Mouse (Mus musculus): ENCODE data around the gene Tmprss13. TPM values are rescaled to one million over a fixed set of nuclear protein-coding genes. Genes with fewer than 3 reads are reported as not detected.

Tmprss13 gene
- polyA plus RNA-seq (2015; fragmentation: Nextera tagmentation; extraction: Ambion mirVana) = 0.33 and 0.36 TPM in 2 replicates

- Histone ChIP-seq H3K27ac (ENCODE audit: low read length) (no peak within 1 kb of the TSS), H3K4me3 (ENCODE audit: low read length) (no peak within 1 kb of the TSS), H3K4me2 (replicated peaks; ENCODE audit: low read depth, low read length) (no peak within 1 kb of the TSS), H3K9ac (replicated peaks; ENCODE audit: low read length) (no peak within 1 kb of the TSS), H3K4me1 (ENCODE audit: insufficient read depth, low read length) (no peaks in the 10 kb centered on the region; the same call in 1 of the 2 replicates), H3K27me3 (ENCODE audit: insufficient read depth, low read length) (peaks cover 6% of the 10 kb centered on the region; the same call in 1 of the 2 replicates), H3K9me3 (ENCODE audit: low read length) (no peaks in the 10 kb centered on the region), H3K36me3 (ENCODE audit: insufficient read depth, low read length) (no peaks in the 10 kb centered on the region)
- WGBS = 29% methylated on average over 14 of the region's 14 CpGs
- no peak for ATAC-seq (ENCODE audit: low FRiP score, low TSS enrichment)
Measured at GRCm38 (mm10) chr9:45318855-45319254, at the start of gene Tmprss13. Gene Tmprss13 (plus strand): TSS chr9:45319100.

GRCm38 (mm10) chr9:45272213-45272612 lies 46.7 kb upstream of the Tmprss13 start:
- WGBS = 47% methylated on average over 5 of the region's 5 CpGs
- ATAC-seq (ENCODE audit: low FRiP score, low TSS enrichment) = no peak

GRCm38 (mm10) chr9:45274218-45274617 lies 44.7 kb upstream of the Tmprss13 start:
- Histone ChIP-seq H3K9me3 (ENCODE audit: low read length) (no peaks in the 10 kb centered on the region), H3K4me2 (replicated peaks; ENCODE audit: low read depth, low read length) (no peak overlapping the region), H3K9ac (replicated peaks; ENCODE audit: low read length) (no peak overlapping the region), H3K36me3 (ENCODE audit: insufficient read depth, low read length) (no peaks in the 10 kb centered on the region), H3K4me1 (ENCODE audit: insufficient read depth, low read length) (no peaks in the 10 kb centered on the region), H3K27me3 (ENCODE audit: insufficient read depth, low read length) (peaks cover 11% of the 10 kb centered on the region), H3K4me3 (ENCODE audit: low read length) (no peak overlapping the region), H3K27ac (ENCODE audit: low read length) (no peak overlapping the region)
- 79% methylated on average over 4 of the region's 4 CpGs for WGBS
- no peak for ATAC-seq (ENCODE audit: low FRiP score, low TSS enrichment)

More at GRCm38 (mm10) chr9:45272213-45272612, 46.7 kb upstream of the Tmprss13 start:
- H3K4me1 ChIP-seq (ENCODE audit: insufficient read depth, low read length) = peaks cover 9% of the 10 kb centered on the region
- no peaks in the 10 kb centered on the region for H3K9me3 ChIP-seq (ENCODE audit: low read length)
- no peak overlapping the region for H3K4me2 ChIP-seq (replicated peaks; ENCODE audit: low read depth, low read length)
- H3K27me3 ChIP-seq (ENCODE audit: insufficient read depth, low read length) = peaks cover 27% of the 10 kb centered on the region
- H3K4me3 ChIP-seq (ENCODE audit: low read length) = no peak overlapping the region
- no peak overlapping the region for H3K27ac ChIP-seq (ENCODE audit: low read length)
- no peak overlapping the region for H3K9ac ChIP-seq (replicated peaks; ENCODE audit: low read length)
- H3K36me3 ChIP-seq (ENCODE audit: insufficient read depth, low read length) = no peaks in the 10 kb centered on the region

- Histone ChIP-seq H3K4me2 (replicated peaks; ENCODE audit: low read depth, low read length) (no peak overlapping the region), H3K36me3 (ENCODE audit: insufficient read depth, low read length) (no peaks in the 10 kb centered on the region), H3K27me3 (ENCODE audit: insufficient read depth, low read length) (peaks cover 7% of the 10 kb centered on the region), H3K27ac (ENCODE audit: low read length) (no peak overlapping the region), H3K9ac (replicated peaks; ENCODE audit: low read length) (no peak overlapping the region), H3K4me1 (ENCODE audit: insufficient read depth, low read length) (no peaks in the 10 kb centered on the region), H3K9me3 (ENCODE audit: low read length) (no peaks in the 10 kb centered on the region), H3K4me3 (ENCODE audit: low read length) (no peak overlapping the region)
- 91% methylated on average over 2 of the region's 2 CpGs for WGBS
- ATAC-seq (ENCODE audit: low FRiP score, low TSS enrichment) = no peak
Measured at GRCm38 (mm10) chr9:45274635-45275034, 44.3 kb upstream of the Tmprss13 start.

GRCm38 (mm10) chr9:45280059-45280458 lies 38.8 kb upstream of the Tmprss13 start:
- no peak overlapping the region for H3K4me3 ChIP-seq (ENCODE audit: low read length)
- ATAC-seq (ENCODE audit: low FRiP score, low TSS enrichment) = no peak
- H3K9ac ChIP-seq (replicated peaks; ENCODE audit: low read length) = no peak overlapping the region
- no peak overlapping the region for H3K4me2 ChIP-seq (replicated peaks; ENCODE audit: low read depth, low read length)
- H3K4me1 ChIP-seq (ENCODE audit: insufficient read depth, low read length) = no peaks in the 10 kb centered on the region
- H3K27me3 ChIP-seq (ENCODE audit: insufficient read depth, low read length) = no peaks in the 10 kb centered on the region
- H3K9me3 ChIP-seq (ENCODE audit: low read length) = no peaks in the 10 kb centered on the region
- no peak overlapping the region for H3K27ac ChIP-seq (ENCODE audit: low read length)
- WGBS = 71% methylated on average over 3 of the region's 3 CpGs
- H3K36me3 ChIP-seq (ENCODE audit: insufficient read depth, low read length) = no peaks in the 10 kb centered on the region

- H3K27me3 ChIP-seq (ENCODE audit: insufficient read depth, low read length) = no peaks in the 10 kb centered on the region
- no peaks in the 10 kb centered on the region for H3K4me1 ChIP-seq (ENCODE audit: insufficient read depth, low read length)
- no peak overlapping the region for H3K9ac ChIP-seq (replicated peaks; ENCODE audit: low read length)
- H3K9me3 ChIP-seq (ENCODE audit: low read length) = no peaks in the 10 kb centered on the region
- no peak overlapping the region for H3K4me2 ChIP-seq (replicated peaks; ENCODE audit: low read depth, low read length)
- H3K4me3 ChIP-seq (ENCODE audit: low read length) = no peak overlapping the region
- 77% methylated on average over 3 of the region's 3 CpGs for WGBS
- H3K36me3 ChIP-seq (ENCODE audit: insufficient read depth, low read length) = no peaks in the 10 kb centered on the region
- ATAC-seq (ENCODE audit: low FRiP score, low TSS enrichment) = no peak
- H3K27ac ChIP-seq (ENCODE audit: low read length) = no peak overlapping the region
Measured at GRCm38 (mm10) chr9:45280891-45281290, 38.0 kb upstream of the Tmprss13 start.

- ATAC-seq (ENCODE audit: low FRiP score, low TSS enrichment) = no peak
- WGBS = 94% methylated on average over 5 of the region's 5 CpGs
- no peaks in the 10 kb centered on the region for H3K9me3 ChIP-seq (ENCODE audit: low read length)
- H3K9ac ChIP-seq (replicated peaks; ENCODE audit: low read length) = no peak overlapping the region
- H3K27me3 ChIP-seq (ENCODE audit: insufficient read depth, low read length) = no peaks in the 10 kb centered on the region
- no peak overlapping the region for H3K4me3 ChIP-seq (ENCODE audit: low read length)
- no peak overlapping the region for H3K4me2 ChIP-seq (replicated peaks; ENCODE audit: low read depth, low read length)
- no peaks in the 10 kb centered on the region for H3K36me3 ChIP-seq (ENCODE audit: insufficient read depth, low read length)
- H3K27ac ChIP-seq (ENCODE audit: low read length) = no peak overlapping the region
- no peaks in the 10 kb centered on the region for H3K4me1 ChIP-seq (ENCODE audit: insufficient read depth, low read length)
Measured at GRCm38 (mm10) chr9:45282466-45282865, 36.4 kb upstream of the Tmprss13 start.

- H3K4me1 ChIP-seq (ENCODE audit: insufficient read depth, low read length) = no peaks in the 10 kb centered on the region
- no peaks in the 10 kb centered on the region for H3K9me3 ChIP-seq (ENCODE audit: low read length)
- no peaks in the 10 kb centered on the region for H3K27me3 ChIP-seq (ENCODE audit: insufficient read depth, low read length)
- 89% methylated on average over 11 of the region's 11 CpGs for WGBS
- no peak overlapping the region for H3K4me3 ChIP-seq (ENCODE audit: low read length)
- ATAC-seq (ENCODE audit: low FRiP score, low TSS enrichment) = no peak
- H3K4me2 ChIP-seq (replicated peaks; ENCODE audit: low read depth, low read length) = no peak overlapping the region
- H3K9ac ChIP-seq (replicated peaks; ENCODE audit: low read length) = no peak overlapping the region
- no peak overlapping the region for H3K27ac ChIP-seq (ENCODE audit: low read length)
- H3K36me3 ChIP-seq (ENCODE audit: insufficient read depth, low read length) = no peaks in the 10 kb centered on the region
Measured at GRCm38 (mm10) chr9:45291481-45292168, 27.3 kb upstream of the Tmprss13 start.

- H3K4me3 ChIP-seq (ENCODE audit: low read length) = no peak overlapping the region
- H3K9ac ChIP-seq (replicated peaks; ENCODE audit: low read length) = no peak overlapping the region
- ATAC-seq (ENCODE audit: low FRiP score, low TSS enrichment) = no peak
- H3K4me1 ChIP-seq (ENCODE audit: insufficient read depth, low read length) = no peaks in the 10 kb centered on the region
- no peaks in the 10 kb centered on the region for H3K9me3 ChIP-seq (ENCODE audit: low read length)
- H3K4me2 ChIP-seq (replicated peaks; ENCODE audit: low read depth, low read length) = no peak overlapping the region
- H3K27me3 ChIP-seq (ENCODE audit: insufficient read depth, low read length) = no peaks in the 10 kb centered on the region
- H3K36me3 ChIP-seq (ENCODE audit: insufficient read depth, low read length) = no peaks in the 10 kb centered on the region
- 54% methylated on average over 10 of the region's 10 CpGs for WGBS
- H3K27ac ChIP-seq (ENCODE audit: low read length) = no peak overlapping the region
Measured at GRCm38 (mm10) chr9:45294210-45295011, 24.5 kb upstream of the Tmprss13 start.

All from kidney, embryonic 16.5 days (tissue).